Mouse (Mus musculus): ENCODE measurements around the gene Pef1. TPM values are rescaled to one million over a fixed set of nuclear protein-coding genes. Genes with fewer than 3 reads are reported as not detected.
A peak's percentile ranks its signal among the peaks of the same experiment; 100 is the strongest.

The Pef1 gene
- 61.0 and 62.4 TPM in 2 replicates for polyA plus RNA-seq (2015; fragmentation: Nextera tagmentation; extraction: Ambion mirVana)

GRCm38 (mm10) chr4:130102111-130102651, at the start of gene Pef1:
Gene Pef1 (plus strand): TSS chr4:130102558.
- no peaks in the 10 kb centered on the region for H3K36me3 ChIP-seq
- H3K4me1 ChIP-seq: peaks cover 14% of the 10 kb centered on the region
- H3K27ac ChIP-seq: peak within 1 kb of the TSS; percentile 33; the same call in 1 of the 2 replicates
- H3K4me3 ChIP-seq (replicated peaks): no peak within 1 kb of the TSS
- H3K9ac ChIP-seq: no peak within 1 kb of the TSS
- H3K9me3 ChIP-seq: no peaks in the 10 kb centered on the region
- no peak within 1 kb of the TSS for H3K4me2 ChIP-seq
- no peaks in the 10 kb centered on the region for H3K27me3 ChIP-seq (replicated peaks)
- WGBS: 7% methylated on average over 6 of the region's 6 CpGs
- ATAC-seq (ENCODE audit: insufficient read depth, low FRiP score, low read depth): peak; percentile 24; the same call in 1 of the 2 replicates

GRCm38 (mm10) chr4:130053111-130053510, 49.2 kb upstream of the Pef1 start:
- 88% methylated on average over 9 of the region's 9 CpGs for WGBS
- Histone ChIP-seq H3K9ac (no peak overlapping the region), H3K9me3 (no peaks in the 10 kb centered on the region), H3K4me2 (no peak overlapping the region), H3K36me3 (peaks cover 4% of the 10 kb centered on the region; the same call in 1 of the 2 replicates), H3K27me3 (replicated peaks) (no peaks in the 10 kb centered on the region), H3K27ac (no peak overlapping the region), H3K4me1 (peaks cover 19% of the 10 kb centered on the region), H3K4me3 (replicated peaks) (no peak overlapping the region)
- no peak for ATAC-seq (ENCODE audit: insufficient read depth, low FRiP score, low read depth)

GRCm38 (mm10) chr4:130054727-130055126, 47.6 kb upstream of the Pef1 start:
- Histone ChIP-seq H3K4me3 (replicated peaks) (no peak overlapping the region), H3K4me2 (no peak overlapping the region), H3K27me3 (replicated peaks) (no peaks in the 10 kb centered on the region), H3K36me3 (peaks cover 4% of the 10 kb centered on the region; the same call in 1 of the 2 replicates), H3K4me1 (peaks cover 8% of the 10 kb centered on the region), H3K27ac (no peak overlapping the region), H3K9me3 (no peaks in the 10 kb centered on the region), H3K9ac (no peak overlapping the region)
- WGBS: 64% methylated on average over 1 of the region's 1 CpGs
- ATAC-seq (ENCODE audit: insufficient read depth, low FRiP score, low read depth): no peak

GRCm38 (mm10) chr4:130055160-130056010, 47.0 kb upstream of the Pef1 start:
- no peaks in the 10 kb centered on the region for H3K27me3 ChIP-seq (replicated peaks)
- H3K4me2 ChIP-seq: no peak overlapping the region
- no peak for ATAC-seq (ENCODE audit: insufficient read depth, low FRiP score, low read depth)
- peaks cover 4% of the 10 kb centered on the region; the same call in 1 of the 2 replicates for H3K36me3 ChIP-seq
- no peaks in the 10 kb centered on the region for H3K9me3 ChIP-seq
- no peak overlapping the region; the same call in 1 of the 2 replicates for H3K27ac ChIP-seq
- H3K9ac ChIP-seq: no peak overlapping the region
- WGBS: 73% methylated on average over 14 of the region's 14 CpGs
- H3K4me3 ChIP-seq (replicated peaks): no peak overlapping the region
- H3K4me1 ChIP-seq: peaks cover 2% of the 10 kb centered on the region

GRCm38 (mm10) chr4:130056011-130056322, 46.4 kb upstream of the Pef1 start:
- Histone ChIP-seq H3K27me3 (replicated peaks) (no peaks in the 10 kb centered on the region), H3K9me3 (no peaks in the 10 kb centered on the region), H3K9ac (no peak overlapping the region), H3K27ac (no peak overlapping the region; the same call in 1 of the 2 replicates), H3K4me3 (replicated peaks) (no peak overlapping the region), H3K4me1 (no peaks in the 10 kb centered on the region), H3K36me3 (peaks cover 8% of the 10 kb centered on the region; the same call in 1 of the 2 replicates), H3K4me2 (no peak overlapping the region)
- ATAC-seq (ENCODE audit: insufficient read depth, low FRiP score, low read depth): no peak
- WGBS: 57% methylated on average over 3 of the region's 3 CpGs

GRCm38 (mm10) chr4:130056471-130056870, 45.9 kb upstream of the Pef1 start:
- Histone ChIP-seq H3K4me1 (no peaks in the 10 kb centered on the region), H3K36me3 (peaks cover 8% of the 10 kb centered on the region; the same call in 1 of the 2 replicates), H3K4me3 (replicated peaks) (no peak overlapping the region), H3K27me3 (replicated peaks) (no peaks in the 10 kb centered on the region), H3K27ac (no peak overlapping the region), H3K9ac (no peak overlapping the region), H3K4me2 (no peak overlapping the region), H3K9me3 (no peaks in the 10 kb centered on the region)
- ATAC-seq (ENCODE audit: insufficient read depth, low FRiP score, low read depth): no peak
- WGBS: 66% methylated on average over 3 of the region's 3 CpGs

- Histone ChIP-seq H3K9me3 (no peaks in the 10 kb centered on the region), H3K4me1 (no peaks in the 10 kb centered on the region), H3K36me3 (0 out of 2 replicates have a peak, but pooled peaks cover 4% of the 10 kb centered on the region), H3K27ac (no peak overlapping the region), H3K4me2 (no peak overlapping the region), H3K9ac (no peak overlapping the region), H3K4me3 (replicated peaks) (no peak overlapping the region), H3K27me3 (replicated peaks) (no peaks in the 10 kb centered on the region)
- no peak for ATAC-seq (ENCODE audit: insufficient read depth, low FRiP score, low read depth)
Observed at GRCm38 (mm10) chr4:130060937-130061336, 41.4 kb upstream of the Pef1 start.

GRCm38 (mm10) chr4:130063191-130063590, 39.2 kb upstream of the Pef1 start:
- H3K27ac ChIP-seq: no peak overlapping the region
- H3K36me3 ChIP-seq: 0 out of 2 replicates have a peak, but pooled peaks cover 4% of the 10 kb centered on the region
- H3K9ac ChIP-seq: no peak overlapping the region
- no peak overlapping the region for H3K4me3 ChIP-seq (replicated peaks)
- H3K4me1 ChIP-seq: no peaks in the 10 kb centered on the region
- no peak for ATAC-seq (ENCODE audit: insufficient read depth, low FRiP score, low read depth)
- H3K27me3 ChIP-seq (replicated peaks): no peaks in the 10 kb centered on the region
- no peak overlapping the region for H3K4me2 ChIP-seq
- 55% methylated on average over 7 of the region's 7 CpGs for whole genome bisulfite sequencing
- H3K9me3 ChIP-seq: no peaks in the 10 kb centered on the region

- no peak for ATAC-seq (ENCODE audit: insufficient read depth, low FRiP score, low read depth)
- no peaks in the 10 kb centered on the region for H3K27me3 ChIP-seq (replicated peaks)
- H3K4me1 ChIP-seq: no peaks in the 10 kb centered on the region
- no peak overlapping the region for H3K27ac ChIP-seq
- H3K4me3 ChIP-seq (replicated peaks): no peak overlapping the region
- H3K4me2 ChIP-seq: no peak overlapping the region
- H3K9me3 ChIP-seq: no peaks in the 10 kb centered on the region
- 0 out of 2 replicates have a peak, but pooled peaks cover 3% of the 10 kb centered on the region for H3K36me3 ChIP-seq
- H3K9ac ChIP-seq: no peak overlapping the region
- WGBS: 20% methylated on average over 8 of the region's 8 CpGs
Observed at GRCm38 (mm10) chr4:130066816-130067215, 35.5 kb upstream of the Pef1 start.

- H3K36me3 ChIP-seq: 0 out of 2 replicates have a peak, but pooled peaks cover 16% of the 10 kb centered on the region
- H3K4me3 ChIP-seq (replicated peaks): no peak overlapping the region
- no peaks in the 10 kb centered on the region for H3K27me3 ChIP-seq (replicated peaks)
- no peak overlapping the region for H3K4me2 ChIP-seq
- WGBS: 61% methylated on average over 3 of the region's 3 CpGs
- H3K27ac ChIP-seq: no peak overlapping the region
- H3K9me3 ChIP-seq: no peaks in the 10 kb centered on the region
- no peak for ATAC-seq (ENCODE audit: insufficient read depth, low FRiP score, low read depth)
- no peak overlapping the region for H3K9ac ChIP-seq
- no peaks in the 10 kb centered on the region for H3K4me1 ChIP-seq
Observed at GRCm38 (mm10) chr4:130070523-130070922, 31.8 kb upstream of the Pef1 start.

GRCm38 (mm10) chr4:130071758-130072157, 30.6 kb upstream of the Pef1 start:
- 92% methylated on average over 2 of the region's 2 CpGs for WGBS
- no peak overlapping the region for H3K4me2 ChIP-seq

GRCm38 (mm10) chr4:130073367-130073766, 29.0 kb upstream of the Pef1 start:
- H3K4me1 ChIP-seq: no peaks in the 10 kb centered on the region
- 0 out of 2 replicates have a peak, but pooled peaks cover 4% of the 10 kb centered on the region for H3K27me3 ChIP-seq (replicated peaks)
- no peak overlapping the region for H3K9ac ChIP-seq
- H3K36me3 ChIP-seq: 0 out of 2 replicates have a peak, but pooled peaks cover 16% of the 10 kb centered on the region
- H3K9me3 ChIP-seq: no peaks in the 10 kb centered on the region
- H3K4me3 ChIP-seq (replicated peaks): no peak overlapping the region
- H3K4me2 ChIP-seq: no peak overlapping the region
- no peak for ATAC-seq (ENCODE audit: insufficient read depth, low FRiP score, low read depth)
- 84% methylated on average over 4 of the region's 4 CpGs for WGBS
- no peak overlapping the region for H3K27ac ChIP-seq

More at GRCm38 (mm10) chr4:130071758-130072157, 30.6 kb upstream of the Pef1 start:
- 0 out of 2 replicates have a peak, but pooled peaks cover 16% of the 10 kb centered on the region for H3K36me3 ChIP-seq
- no peaks in the 10 kb centered on the region for H3K9me3 ChIP-seq
- no peak overlapping the region for H3K9ac ChIP-seq
- H3K4me3 ChIP-seq (replicated peaks): no peak overlapping the region
- H3K4me1 ChIP-seq: no peaks in the 10 kb centered on the region
- no peaks in the 10 kb centered on the region for H3K27me3 ChIP-seq (replicated peaks)
- no peak for ATAC-seq (ENCODE audit: insufficient read depth, low FRiP score, low read depth)
- no peak overlapping the region for H3K27ac ChIP-seq
